Mouse (Mus musculus) WW6 (cell line): ENCODE results near the gene Arhgef17.

Experiments
- DNase-seq: peaks from one replicate; pipeline ENCODE4 v3.0.0-alpha.2; 2013; ENCODE audit warnings: low read depth, low spot score

The Arhgef17 gene

GRCm38 (mm10) chr7:100931926-100932480 lies at the start of gene Arhgef17:
Arhgef17 (minus strand) TSS chr7:100932107.
- DNase-seq, result peak; percentile 83

DNA sequence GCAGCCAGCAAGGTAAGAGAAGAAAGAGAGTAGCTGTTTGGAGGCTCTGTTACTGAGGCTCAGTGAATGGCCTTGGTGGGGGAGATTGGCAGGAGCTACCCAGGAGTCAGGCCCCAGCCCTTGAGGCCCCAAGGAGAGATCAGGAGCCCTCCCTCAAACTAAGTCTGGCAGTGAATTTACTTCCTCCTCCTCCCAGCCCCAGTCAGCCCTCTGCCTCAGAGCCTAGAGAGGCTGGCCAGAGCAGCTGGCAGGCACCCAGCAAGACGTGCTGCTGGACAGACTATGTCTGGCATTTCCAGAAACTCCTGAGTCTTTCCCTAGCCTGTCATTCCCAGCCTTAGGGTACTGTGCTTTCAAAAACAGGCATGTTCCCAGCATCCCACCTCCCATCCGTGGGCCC lies 47.3 kb upstream of the Arhgef17 start:
- DNase-seq, result no peak

- no peak for DNase-seq
Observed at GRCm38 (mm10) chr7:100978171-100978570, 46.3 kb upstream of the Arhgef17 start.

DNA sequence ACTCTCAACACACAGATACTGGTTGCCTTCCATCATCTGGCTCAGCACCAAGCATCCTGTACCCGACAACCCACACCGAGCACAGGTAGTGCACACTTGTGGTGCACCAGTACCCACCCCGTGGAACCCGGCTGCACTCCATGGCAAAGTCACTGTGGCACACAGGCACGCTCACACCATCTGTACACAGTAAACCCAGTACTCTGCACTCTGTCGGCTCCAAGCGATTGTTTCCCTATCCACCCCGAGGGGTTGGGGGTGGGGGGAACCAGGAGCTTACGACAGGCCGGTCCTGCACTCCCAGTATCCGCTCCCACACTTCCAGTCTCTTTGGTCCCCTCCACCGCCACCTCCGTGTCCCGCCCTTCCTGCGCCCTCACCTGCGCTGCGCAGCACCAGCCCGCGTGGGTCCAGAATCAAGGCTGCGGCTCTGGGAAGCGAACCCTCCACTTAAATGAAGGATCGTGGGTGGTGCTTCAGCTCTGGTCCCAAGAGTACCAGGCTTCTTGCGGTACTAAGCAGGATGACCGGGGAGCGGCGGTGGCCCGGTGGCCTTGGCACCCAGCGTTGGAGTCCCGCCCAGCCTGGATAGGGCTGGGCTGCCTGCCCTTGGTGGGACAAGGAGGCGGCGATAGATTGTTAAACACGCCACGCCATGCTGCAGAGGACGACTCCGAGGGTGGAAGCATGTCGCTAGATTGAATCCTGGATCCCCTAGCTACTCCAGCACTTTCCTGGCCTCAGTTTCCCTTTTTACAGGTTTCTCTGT lies 42.4 kb upstream of the Arhgef17 start, which contains the start of gene P2ry6:
Gene P2ry6 (minus strand): TSS at position 515 of the 769 bp plus-strand sequence.
- DNase-seq, result no peak

DNA sequence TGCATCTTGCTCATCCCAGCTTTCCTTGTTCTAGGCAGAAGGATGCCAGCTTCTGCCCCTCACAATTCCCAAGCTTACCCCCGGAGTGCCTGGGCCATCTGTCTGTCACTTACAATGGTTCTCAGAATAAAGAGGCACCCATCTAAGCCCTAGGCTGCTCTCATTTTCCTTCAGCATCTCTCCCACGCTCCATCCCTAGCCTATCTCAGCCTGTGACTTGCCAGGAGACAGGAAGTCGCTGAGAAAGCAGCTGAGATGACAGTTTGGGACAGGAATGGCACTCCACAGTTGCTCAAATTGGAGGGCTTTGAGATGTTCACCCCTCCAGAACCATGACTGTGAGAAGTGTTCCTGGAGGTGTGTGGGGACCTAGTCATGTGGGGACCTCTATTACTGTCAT lies 41.0 kb upstream of the Arhgef17 start:
- DNase-seq, result no peak

DNA sequence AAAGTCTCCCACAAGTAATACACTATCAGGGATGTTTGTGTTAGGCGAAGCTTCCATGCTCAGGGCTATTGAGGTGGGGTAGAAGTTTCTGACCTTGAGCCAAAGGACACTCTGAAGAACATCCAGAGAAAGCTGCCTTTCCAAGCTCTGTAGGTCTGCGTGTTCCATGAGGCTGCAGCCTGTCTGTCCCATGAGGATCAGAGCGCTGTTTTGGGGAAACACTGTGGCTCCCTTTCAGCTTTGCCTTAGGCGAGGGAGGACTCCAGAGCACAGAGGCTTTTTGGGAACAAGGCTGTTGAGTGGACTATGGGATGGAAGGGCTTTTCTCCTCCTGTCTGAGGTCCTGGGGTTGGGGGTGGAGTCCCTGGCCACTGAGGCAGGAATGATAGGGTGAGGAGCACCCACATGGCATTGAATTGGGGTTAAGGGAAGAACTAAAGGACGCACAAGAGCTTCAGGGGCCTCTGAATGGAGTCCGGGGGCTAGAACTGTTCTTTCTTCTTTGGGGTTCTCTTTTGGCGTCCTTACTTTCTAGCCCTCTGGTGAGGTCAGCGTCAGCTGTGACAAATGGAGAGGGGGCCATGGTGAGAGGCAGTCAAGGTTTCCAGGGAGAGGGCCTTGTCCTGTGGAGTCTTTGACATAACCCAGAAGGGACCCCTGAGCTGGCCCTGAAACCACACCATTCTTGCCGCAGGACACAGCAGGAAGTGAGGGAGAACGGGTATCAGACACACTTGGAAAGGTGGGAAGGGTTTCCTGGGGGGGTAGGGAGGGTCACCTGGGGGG lies 37.2 kb upstream of the Arhgef17 start:
- DNase-seq, result no peak

GRCm38 (mm10) chr7:100968376-100968775 lies 36.5 kb upstream of the Arhgef17 start:
- no peak for DNase-seq

DNA sequence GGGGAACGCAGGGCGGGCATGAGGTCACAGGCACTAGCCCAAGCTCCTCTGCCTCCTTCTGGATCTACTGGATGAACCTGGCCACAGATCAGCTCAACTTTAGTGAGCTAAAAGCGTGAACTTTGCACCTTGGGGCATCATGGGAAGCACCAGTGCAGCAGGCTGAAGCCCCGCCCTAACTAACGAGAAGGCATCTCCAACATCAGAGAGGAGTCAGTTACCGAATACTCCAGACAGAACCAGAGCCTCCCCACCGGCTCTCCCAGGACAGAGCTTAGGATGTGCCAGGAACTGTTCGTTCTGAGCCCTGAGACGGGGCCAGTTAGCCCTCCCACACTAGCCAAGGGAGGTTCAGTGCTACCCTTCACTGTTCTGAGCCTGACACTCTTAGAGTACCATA lies 35.9 kb upstream of the Arhgef17 start:
- DNase-seq, result no peak

DNA sequence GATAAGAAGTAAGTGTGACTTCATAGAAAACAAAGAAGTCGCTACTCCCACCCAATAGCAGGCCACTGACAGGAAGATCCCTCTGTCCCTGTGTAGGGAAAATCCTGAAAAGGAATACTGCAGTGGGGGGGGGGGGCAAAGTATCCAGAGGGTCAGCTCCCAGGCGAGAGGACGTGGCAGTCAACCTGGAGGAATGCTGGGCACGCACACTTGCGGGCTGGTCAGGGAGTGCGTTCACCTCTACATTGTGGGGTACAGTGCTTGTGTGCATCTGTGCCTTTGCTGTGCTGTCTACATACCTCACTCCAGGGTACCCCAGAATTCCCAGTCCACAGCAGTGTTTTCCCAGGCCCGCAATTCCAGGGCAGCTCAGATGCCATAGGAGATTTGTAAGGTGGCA lies 34.1 kb upstream of the Arhgef17 start:
- no peak for DNase-seq

DNA sequence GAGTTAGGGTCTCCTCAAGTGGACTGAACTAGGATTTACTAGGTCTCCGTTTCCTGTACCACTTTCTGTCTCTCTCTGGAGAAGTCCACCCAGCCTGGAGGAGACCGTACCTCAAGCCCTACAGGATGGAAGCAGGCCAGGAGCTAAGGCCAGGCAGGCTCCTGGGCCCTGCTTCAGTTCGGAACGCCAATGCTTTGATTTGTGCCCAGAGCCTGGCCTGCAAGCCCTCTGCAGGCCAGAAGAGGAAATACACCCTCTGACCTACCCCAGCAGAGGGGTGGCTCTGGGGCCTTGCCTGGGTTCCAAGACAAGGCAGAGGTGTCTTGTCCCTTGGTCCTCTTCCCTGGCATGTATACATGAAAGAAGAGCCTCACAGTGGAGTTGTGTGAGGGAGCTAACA lies 33.2 kb upstream of the Arhgef17 start:
- no peak for DNase-seq

DNA sequence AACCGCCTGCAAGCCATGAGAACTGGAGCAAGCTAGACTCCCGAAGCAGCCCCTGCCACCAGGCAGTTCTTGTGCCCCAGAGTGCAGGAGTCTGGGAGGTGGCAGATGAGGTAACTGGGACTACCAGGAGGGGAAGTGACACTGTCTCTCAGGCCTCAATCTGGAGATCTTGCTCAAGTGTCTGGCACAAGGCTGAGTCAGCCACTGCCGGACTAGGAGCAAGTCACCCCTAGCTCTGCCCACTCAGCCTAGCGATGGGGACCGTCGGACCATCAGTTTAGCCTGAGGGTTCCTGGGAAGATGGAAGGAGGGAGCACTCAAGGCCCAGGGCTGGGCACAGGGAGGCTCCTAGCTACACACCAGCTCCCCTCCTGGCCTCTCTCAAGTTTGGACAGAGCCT lies 32.3 kb upstream of the Arhgef17 start:
- DNase-seq, result no peak

DNA sequence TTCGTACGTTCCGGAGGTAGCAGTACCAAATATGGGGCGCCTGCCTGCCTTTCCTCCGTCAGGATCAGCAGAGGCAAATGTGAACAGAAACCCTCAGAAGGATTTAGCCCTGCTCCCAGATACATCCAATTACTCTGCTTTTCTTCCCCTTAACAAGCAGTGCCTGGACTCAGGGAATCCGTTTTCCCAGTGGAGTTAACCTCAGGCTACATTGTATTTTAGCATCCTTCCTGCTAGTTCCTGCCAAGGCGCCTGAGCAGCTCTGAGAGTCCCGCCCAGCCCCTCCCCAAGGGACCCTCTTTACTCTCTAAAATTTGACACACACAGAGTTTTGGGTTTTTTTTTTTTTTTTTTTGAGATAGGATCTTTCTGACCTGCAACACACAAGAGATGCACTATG lies 31.5 kb upstream of the Arhgef17 start:
- no peak for DNase-seq

DNA sequence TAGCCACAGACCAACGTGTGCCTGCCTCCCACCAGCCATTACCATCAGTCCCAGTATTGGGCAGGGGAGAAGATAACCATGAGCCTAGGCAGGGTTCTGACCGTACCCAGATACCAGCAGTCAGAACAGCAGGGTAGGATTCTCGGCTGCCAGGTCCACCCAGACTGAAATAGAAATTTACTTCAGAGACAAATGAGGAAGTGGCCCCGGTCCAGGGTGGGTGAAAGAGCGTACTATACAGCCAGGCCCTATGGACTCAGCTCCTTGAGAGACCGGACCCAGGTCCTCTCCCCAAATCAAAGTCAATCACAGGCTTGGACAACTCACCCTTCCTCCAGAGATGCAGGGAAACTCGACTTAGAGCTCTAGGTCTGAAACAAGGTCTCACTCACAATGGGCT lies 29.2 kb upstream of the Arhgef17 start:
- DNase-seq, result no peak

- DNase-seq, result no peak
Observed at GRCm38 (mm10) chr7:100960462-100960861, 28.6 kb upstream of the Arhgef17 start.

DNA sequence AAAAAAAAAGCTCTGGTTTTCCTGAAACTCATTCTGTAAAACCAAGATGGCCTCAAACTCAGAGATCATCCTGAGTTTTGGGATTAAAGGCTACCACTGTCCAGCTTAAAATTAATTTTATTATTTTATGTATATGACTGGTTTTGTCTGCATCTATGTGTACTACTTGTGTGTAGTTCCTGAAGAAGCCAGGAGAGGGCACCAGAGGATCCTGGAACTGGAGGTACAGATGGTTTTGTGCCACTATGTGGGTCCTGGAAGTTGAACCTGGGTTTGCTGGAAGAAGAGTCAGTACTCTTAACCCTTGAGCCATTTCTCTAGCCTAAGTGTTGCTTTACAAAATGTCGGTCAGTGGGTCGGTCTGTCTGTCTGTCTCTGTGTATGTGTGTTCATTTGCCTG lies 26.5 kb upstream of the Arhgef17 start:
- DNase-seq, result no peak

DNA sequence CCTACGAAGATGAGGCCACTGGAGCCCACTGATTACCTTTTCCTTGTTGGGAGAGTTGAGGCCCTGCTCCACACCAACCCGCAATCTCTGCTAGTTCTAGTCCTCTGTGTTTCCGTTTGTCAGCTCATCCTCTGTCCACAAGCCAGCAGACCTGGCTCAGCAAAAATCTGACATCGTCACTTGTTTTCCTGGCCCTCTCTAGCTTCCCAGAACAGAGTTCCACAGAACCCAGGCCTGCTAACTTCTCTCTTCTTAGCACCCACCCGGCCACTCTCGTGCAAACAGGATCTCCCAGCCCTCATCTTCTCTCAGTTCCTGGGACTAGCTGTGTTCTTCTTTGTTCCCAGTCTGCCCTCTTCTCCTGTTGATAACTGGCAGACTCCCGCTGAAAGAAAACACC lies 20.8 kb upstream of the Arhgef17 start:
- DNase-seq, result no peak

- DNase-seq, result no peak
Observed at GRCm38 (mm10) chr7:100951903-100952302, 20.0 kb upstream of the Arhgef17 start.

GRCm38 (mm10) chr7:100950481-100951010 lies 18.6 kb upstream of the Arhgef17 start:
- no peak for DNase-seq

GRCm38 (mm10) chr7:100950031-100950430 lies 18.1 kb upstream of the Arhgef17 start:
- DNase-seq, result no peak

DNA sequence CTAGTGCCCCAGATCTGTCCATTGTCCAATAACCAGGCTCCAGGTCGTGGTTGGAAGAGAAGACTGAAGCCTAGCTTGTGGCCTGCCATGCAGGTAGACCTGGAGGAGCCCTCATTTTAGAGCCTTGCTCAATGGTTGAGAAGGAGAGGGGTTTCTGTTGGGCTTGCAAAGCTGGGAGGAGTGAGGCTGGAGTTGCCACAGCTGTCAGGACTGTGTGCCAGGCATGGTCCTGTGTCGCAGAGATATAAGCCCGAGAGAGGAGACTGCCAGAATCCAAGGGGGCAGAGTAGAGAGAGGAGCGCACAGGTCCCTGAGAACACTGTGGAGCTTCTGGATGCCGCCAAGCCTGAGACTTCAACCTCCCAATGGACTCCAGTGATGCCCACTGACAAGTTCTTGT lies 12.8 kb upstream of the Arhgef17 start:
- no peak for DNase-seq

GRCm38 (mm10) chr7:100944306-100944705 lies 12.4 kb upstream of the Arhgef17 start:
- DNase-seq, result no peak
